Mouse (Mus musculus) thymus, postnatal 14 days (tissue): ENCODE results near the gene Mtr.
A peak's percentile ranks its signal among the peaks of the same experiment; 100 is the strongest.

Experiments used
- DNase-seq: peaks from one replicate; pipeline ENCODE4 v3.0.0; 2021

Mtr gene

DNA sequence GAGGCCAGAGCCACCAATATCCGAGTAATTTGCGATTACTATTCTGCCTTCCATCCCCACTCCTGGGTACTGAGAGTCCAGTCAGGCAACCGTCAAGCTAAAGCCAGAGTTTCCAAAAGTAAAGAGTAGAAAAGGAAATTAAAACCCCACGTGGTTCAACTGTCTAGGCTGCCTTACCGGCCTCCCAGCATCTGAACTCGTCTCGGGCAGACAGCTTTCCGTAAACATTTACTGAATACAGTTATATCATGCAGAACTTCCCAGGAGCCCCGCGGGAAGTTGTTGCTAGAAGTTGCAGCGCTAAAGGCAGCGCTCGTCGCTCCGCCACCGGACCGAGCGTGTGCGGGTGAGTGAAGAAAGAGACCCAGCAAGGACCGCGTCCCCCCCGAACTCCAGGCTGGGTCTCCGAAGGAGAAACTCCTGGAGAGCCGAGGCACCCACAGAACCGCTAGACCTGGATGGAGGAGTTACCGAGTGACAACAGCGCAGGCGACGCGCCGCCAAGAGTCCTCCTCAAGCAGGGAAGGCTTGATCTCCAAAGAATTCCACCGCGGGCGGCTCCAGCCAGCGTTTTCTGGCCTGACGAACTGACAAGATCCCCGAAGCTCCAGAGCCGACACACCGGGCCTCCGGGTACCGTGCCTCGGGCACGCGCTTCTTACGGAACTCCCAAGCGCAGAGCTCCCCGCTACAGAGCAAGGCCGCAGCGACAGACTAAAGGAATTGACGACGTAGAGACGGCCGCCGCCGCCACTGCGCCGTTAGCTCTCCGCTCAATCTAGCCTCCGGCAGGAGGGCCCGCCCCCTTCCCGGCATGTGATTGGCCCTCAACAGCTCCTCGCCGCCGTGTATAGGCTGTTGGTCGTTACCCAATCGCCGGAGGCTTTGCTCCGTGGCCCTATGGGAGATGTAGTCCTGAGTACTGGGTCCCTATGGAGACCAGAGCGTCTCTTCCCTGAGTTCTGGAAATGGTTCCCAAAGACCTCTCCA lies at the start of gene Mtr:
Gene Mtr (minus strand): TSS at position 723 of the 990 bp plus-strand sequence.
- peak; percentile 96 for DNase-seq

DNA sequence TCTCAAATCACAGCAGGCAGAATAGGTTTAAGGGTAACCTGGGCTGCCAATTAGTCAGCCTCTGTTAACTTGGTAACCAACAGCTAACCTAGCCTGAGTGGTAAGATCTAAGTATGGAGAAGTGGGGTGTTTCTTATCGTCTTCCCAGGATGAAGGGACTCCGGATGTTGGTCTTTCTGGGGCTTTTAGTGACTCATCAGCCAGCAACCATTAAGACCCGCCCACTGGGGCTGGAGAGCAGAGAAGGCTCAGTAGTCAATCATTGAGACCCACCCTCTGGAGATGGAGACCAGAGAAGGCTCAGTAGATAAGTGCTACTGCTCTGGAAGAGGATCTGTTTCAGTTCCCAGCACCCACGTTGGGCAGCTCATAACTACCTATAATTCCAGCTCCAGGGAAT lies 49.4 kb upstream of the Mtr start:
- DNase-seq: no peak

DNA sequence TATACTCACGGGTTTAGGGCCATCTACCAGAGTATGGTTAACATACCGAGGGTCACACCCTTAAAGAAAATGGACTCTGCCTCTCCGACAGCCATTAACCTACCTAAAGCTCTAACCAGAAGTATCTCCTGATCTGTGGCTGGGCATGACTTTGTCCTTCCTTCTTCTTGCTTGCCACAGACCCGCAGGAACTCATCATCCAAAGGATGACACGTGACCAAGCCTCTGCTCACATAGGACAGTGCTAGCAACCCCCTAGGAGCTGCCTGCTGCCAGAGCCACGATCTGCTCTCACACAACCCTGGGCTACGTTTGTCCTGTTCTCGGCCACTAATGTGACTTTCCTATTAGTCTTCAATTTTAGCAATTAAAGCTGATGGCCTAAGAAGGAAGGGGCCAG lies 47.6 kb upstream of the Mtr start:
- no peak for DNase-seq

DNA sequence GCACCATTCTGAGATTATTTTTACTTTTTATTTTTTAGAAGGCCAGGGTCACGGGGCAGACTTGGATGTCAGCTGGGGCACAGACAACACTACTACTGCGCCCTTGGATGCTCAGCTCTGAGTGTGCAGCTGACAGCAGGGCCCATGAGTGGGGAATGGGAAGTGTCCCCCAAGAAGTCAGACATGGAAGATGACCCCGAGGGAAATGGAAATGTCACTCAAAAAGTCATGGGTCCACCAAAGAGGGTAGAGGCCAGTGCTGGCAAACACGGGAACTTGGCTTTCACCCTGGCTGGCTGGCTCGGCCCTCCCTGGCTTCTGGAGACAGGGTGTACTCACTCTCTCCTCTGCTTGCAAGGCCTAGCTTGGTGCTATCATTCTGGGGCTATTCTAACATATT lies 47.1 kb upstream of the Mtr start:
- DNase-seq: no peak

DNA sequence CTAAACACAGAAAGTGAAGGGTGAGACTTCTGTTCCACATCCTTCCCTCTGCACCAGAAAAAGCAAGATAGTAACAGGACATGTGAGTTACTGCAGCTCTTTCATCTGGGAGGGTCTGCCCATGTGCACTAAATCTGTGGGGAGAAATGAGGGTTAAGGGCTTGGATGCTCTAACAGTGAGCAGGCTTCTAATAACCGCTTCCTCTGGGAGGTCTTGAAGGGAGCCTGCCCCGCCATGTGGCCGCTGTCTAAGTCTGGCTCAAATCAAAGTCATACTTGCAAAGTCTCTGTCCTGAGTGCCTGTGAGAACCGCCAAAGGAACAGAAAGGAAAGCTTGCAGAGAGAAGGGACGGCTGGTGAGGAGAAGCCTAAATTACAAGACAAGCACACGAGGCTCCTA lies 39.9 kb upstream of the Mtr start:
- no peak for DNase-seq

DNA sequence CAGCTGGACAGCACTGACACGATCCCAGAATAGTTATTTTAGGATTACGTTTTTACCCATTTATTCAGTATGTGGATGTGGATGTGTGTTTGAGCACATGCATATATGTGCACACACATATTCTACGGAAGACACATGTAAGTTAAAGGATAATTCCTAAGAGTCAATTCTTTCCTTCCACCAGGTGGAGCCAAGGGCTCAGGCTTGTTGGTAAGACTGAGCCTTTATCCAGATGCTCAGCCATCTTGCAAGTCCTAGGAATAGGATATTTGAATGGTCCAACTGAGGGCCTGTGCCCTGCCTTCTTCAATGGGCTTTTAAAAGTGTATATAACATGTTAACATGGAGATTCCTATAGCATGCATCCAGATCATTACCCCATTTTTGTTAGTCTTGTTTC lies 38.8 kb upstream of the Mtr start:
- peak; percentile 12 for DNase-seq

DNA sequence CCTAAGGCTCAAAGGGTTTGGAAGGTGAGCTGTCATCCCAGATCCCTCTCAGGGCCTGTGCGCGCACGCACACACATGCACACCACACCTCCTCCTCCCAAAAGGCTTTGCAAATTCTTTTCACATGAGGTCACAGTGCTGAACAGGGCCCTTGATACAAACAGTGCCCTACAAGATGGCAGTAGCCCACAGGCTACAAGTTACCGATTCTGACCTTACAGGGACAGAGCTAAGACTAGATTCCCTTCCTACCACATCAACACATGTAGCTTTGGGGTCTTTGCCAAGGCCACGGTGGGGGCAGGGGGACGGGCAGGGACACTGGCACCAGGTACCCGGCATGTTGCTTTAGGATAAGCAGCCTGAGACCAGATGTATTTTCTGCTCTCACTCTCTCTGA lies 35.9 kb upstream of the Mtr start:
- no peak for DNase-seq

DNA sequence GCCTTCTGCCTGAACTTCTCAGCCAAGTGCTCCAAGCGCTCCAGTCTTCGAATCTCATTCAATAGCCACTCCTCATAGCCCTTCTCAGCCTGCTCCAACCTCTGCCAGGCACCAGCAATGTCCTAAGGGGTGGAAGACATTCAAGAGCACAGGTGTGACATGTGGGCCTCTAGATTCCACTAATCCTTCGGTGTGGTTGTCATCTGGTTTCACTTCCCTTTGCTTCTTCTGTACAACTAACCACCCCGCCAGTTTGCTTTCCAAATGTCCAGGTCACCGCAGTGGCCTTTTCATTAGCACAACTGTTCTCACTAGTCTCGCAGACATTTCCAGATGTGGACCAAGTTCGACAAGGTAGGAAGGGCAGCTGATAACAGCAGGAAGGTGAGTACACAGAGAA lies 32.8 kb upstream of the Mtr start:
- no peak for DNase-seq

DNA sequence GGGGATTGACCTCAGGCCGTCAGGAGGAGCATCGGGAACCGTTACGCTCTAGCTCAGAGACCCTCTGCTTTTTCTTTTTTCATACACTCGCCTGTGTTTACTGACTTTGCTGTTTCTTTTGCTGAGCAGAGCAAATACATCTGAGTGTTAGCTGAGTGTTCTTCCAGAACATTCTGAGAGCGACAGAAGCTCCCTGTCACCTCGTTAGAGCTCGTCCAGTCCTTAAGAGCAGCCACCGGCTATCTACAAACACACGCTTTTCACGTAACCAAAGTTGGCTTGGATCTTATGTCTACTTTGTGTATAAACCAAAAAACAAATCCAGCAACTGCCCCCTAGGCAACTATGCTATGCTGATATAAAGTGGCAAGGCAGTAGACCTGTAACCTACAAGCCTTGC lies 26.6 kb upstream of the Mtr start:
- no peak for DNase-seq

DNA sequence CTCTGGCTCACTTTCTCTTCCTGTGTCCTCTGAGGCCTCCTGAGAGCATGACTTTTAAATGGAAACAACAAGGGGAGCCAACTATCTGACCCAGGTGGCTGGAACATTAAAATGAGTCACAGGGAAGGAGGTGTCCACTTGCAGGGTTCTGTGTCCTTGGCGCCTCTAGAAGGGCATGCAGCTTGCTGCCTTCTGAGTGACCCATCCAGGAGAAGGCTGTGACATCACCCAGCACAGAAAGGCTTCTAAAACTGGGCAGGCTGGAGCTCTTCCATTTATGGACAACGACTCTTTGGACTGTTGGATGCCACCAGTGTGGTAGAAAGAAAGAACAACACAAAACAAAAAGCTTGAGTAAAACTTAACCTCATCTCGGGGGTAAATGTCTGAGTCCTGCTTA lies 25.9 kb upstream of the Mtr start:
- no peak for DNase-seq

DNA sequence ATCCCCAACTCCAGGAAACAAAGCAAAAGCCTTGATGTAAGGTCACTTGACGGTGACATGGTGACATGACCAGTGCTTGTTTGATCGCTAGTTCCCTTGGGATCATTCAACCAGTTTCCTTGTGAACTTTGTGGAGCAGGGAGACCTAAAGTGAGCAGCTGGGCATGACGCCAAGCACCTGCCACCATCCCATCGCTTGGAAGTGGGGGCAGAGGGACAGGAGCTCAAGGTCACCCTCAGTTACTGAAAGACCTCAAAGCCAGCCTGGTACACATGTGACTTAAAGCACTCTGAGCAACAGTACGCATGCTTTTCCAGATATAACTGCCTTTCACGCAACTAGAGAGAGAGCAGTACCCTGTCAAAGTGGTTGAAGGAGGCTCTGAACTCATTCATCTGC lies 16.8 kb upstream of the Mtr start:
- no peak for DNase-seq

DNA sequence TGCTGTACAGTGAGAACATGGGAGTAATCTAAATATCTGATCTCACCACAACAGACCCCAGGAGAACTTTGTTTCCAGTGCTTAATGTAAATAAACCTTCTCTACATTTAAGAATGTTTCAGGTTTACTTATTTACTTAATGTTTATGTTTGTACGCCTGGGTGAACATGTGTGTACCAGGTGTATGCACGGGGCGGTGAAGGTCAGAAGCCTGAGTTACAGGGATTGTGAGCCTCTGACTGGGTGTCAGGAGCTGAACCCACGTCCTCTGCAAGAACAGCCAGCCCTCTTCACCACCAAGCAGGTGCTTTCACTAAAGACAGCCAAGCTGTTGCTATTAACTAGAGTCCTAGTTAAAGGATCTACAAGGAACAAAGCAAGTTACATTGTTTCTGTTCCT lies 16.3 kb upstream of the Mtr start:
- DNase-seq: no peak

DNA sequence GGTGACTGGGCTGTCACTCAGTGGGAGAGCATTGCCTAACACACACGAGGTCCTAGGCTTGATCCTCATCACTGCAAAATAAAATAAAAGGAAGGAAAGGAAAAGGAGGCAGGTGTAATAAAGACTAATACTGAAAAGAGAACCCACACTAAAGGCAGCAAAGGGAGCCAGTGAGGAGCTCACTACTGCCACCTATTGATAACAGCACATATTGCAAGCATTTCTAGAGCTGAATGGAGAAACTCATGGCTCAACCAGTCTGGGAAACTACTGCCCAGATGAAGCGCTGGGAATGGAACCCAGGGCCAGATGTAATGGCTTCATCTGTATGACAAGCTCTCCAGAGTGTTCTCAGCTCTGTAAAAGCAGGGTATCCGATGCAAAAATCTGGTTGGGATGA lies 15.0 kb upstream of the Mtr start:
- DNase-seq: peak; percentile 47

DNA sequence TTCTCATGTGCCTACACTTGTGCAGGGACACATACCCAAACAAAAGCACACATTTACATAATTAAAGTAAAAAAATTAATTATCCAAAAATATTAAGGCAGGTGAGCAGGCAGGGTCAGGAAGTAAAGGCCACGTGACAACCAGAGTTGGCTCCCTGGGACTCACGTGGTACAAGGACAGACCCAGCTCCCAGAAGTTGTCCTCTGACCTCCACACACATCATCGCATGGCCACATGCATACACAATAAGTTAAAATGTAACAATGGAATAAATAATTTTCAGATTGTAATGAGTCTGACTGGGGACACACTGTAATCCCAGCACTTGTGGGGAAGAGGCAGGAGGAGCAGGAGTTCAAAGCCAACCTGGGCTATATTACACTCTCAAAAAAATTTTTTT lies 10.1 kb upstream of the Mtr start:
- no peak for DNase-seq

DNA sequence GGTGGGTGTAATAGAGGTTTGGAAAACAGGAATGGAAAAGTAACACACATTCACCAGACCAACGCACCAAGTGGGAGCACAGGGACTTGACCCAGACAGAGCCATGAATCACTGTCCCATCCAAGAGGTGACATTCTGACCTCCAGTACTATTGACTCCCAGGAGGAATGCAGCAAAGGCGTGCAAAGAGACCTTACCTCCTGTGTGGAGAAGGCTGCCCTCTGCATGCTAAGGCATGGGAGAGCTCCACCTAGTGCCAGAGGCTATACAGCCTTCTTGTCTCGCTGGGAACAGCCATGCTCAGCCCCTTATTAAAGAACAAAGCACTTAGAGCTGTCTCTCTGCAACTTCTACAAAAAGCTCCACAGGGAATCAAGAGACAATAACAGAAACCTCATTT lies 9.2 kb upstream of the Mtr start:
- peak; percentile 15 for DNase-seq

DNA sequence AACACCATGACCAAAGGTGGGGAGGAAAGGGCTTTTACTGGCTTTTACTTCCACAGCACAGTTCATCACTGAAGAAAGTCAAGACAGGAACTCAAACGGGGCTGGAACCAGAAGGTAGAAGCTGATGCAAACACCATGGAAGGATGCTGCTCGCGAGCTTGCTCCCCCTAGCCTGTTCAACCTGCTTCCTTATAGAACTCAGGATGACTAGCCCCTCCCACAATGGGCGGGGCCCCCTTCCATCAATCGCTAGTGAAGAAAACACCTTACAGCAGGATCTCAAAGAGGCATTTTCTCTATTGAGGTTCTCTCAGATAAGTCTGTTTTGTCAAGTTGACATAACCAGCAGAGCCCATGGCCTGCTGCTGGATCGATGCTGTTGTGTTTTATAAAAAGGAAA lies 6.1 kb upstream of the Mtr start:
- no peak for DNase-seq

DNA sequence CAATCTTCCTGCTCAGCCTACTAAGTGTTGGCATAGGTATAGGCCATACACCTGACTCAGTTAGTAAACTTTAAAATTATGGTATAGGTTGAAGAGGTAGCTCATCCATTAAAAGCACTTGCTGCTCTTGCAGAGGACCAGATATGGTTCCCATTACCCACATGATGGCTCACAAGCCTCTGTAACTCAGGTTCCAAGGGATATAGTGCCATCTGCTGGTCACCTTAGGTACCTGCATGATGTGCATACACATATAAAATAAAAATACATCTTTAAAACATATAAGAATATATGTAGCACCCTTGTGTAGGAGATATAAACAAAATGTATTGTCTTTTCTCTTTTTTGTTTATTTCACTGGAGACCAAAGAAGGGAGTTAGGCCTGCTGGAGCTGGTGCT lies 3.6 kb upstream of the Mtr start:
- DNase-seq: no peak

DNA sequence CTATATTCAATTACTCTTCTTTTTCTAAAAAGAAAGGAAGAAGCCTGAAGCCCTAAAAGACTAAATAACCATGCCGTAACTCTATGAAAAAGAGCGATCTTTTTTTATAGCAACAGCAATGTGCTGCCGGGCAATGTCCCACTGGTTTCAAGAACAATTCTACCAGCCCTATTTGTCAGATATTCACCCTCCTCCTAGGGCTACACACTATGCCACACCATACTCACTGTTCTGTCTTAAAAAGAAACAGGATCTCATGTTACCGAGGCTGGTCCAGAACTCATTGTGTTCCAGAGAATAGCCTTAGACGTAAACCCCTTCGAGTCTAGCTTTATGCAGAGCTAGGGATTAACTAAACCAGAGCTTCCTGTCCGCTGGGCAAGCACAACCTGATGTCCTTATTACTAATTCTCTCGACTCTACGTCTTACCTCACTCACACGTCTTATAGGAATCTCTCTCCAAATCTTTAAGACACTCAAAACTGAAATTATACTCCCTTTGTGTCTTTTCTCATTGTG lies 982 bp downstream of the Mtr start:
- DNase-seq: no peak

DNA sequence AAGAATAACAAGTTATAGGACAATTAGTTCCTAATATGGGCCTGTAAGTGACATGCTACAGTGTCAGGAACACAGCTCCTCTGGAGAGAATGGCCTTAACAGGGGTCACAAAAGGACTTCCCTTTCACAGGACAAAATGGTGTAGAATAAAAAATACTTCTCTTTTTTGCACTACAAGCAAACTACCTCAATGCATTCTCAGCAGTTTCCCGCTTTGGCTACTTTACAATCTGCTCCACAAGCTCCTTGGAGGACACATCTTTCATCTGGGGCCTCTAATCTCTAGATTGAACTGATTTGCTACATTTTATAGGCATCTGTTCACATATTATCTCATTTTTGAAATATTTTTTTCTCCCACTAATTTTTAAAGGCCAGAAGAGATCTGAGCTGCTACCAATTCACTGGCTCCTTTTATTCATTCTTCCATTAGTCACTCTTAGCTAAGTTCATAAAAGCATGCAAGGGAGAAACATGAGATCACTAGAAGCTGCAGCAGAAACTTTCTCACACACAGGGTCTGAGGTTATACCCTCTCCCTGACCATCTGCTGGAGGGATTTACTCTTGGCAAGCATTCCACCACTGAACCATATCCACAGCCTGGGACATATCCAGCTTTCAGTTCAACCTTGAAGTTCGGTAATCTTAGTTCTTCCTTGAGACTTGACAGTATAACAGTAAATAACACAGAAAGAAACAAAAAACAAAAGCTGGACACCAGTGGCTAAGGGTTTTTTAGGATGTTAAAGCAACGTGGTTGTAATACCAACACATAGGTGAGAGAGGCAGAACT lies 1.8 kb downstream of the Mtr start:
- no peak for DNase-seq

DNA sequence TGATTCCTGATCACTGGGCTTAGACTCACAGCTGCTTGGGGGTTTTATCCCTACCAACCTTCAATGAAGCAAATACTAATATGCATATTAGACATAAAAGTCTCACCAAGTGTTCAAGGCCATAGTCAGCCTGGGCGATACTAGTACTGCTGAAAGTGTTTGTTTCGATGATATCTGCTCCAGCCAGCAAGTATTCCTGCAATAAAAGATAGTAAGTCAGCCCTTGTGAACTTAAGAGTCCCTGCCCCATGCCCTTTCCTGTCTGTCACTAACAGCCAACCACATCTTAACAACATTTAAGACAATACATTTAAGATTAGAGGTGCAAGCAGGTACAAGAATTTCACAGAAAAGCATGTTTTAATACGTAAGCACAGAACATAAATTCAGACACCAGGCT lies 7.4 kb downstream of the Mtr start:
- no peak for DNase-seq

DNA sequence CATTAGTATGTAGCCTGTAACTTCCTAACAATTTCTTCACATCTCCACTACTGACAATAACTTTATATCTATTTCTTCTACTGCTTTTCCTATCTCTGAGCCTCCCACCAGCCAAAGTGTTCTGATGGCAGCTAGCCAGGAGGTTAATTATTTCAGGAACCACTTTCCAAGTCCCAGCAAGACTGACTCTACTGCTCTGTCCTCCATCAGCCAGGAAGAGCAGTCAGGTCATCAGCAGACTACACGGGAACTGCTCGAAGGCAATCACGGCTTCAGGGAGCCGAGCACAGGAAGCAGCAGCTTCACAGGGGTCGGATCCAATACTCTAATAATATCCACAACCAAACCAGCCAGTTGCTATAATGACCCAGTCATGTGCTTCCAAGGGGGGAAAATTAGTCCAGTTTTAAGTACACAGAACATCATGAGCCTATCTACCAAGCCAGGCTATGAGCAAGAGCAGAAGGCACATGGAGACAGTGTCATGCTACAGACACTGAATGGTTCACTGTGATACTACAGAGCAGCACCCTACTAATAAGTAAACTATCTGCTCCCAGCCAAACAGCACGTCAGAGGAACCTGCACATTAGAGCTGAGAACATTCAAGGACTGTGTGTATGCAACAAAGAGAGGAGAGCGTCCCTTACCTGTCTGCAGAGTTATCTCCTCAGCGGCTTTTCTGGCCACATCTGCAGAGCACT lies 8.6 kb downstream of the Mtr start:
- DNase-seq: no peak

DNA sequence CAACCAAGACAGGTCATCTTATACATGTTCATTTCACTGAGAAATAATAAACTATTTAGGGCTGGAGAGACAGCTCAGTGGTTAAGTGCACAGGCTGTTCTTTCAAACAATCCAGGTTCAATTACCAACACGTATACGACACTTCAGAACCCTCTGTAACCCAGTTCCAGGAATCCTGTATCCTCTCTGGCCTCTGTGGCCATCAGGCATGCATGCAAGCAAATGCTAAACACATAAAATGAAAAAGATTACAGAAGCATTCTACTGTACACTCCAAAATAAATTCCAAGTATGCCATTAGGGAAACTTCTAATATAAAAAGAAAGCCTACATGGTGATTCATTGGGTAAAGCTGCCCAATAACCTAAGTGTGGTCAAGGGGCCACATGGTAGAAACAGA lies 12.0 kb downstream of the Mtr start:
- no peak for DNase-seq

DNA sequence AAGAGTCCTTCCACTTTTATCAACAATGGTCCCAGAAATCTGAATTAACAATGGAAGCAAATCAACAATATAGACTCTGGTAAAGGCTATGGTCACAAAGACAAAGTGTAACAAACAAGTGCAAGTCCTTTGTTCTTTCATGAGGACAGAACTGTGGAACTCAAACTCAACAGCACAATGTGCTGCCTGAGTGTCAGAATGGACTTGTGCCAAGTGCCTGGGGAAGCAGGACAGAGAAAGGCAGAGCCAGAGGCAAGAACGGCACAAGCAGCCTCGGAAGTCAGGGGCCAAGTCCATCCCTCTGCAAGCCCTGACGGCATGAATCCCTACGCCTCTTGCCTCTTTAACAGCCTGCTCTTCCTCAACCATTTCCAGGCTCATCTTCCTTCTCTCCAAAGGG lies 13.9 kb downstream of the Mtr start:
- DNase-seq: no peak
